Mouse (Mus musculus): ENCODE measurements at regions not wholly inside any gene's neighbourhood (a gene's known extent, or its start where the extent isn't known, plus 50 kb on each side); places are given as distances from the start of the nearest gene placed in this dataset.

GRCm38 (mm10) chr3:51135581-51135980 lies 88.7 kb upstream of the Noct start:
- no peak for DNase-seq (ENCODE audit: low spot score in 2 of 2)

GRCm38 (mm10) chr3:51137730-51138312 lies 86.4 kb upstream of the Noct start:
- DNase-seq (ENCODE audit: low spot score in 2 of 2) = no peak

- no peak for DNase-seq (ENCODE audit: low spot score in 2 of 2)
Observed at GRCm38 (mm10) chr3:51145985-51146384, 78.3 kb upstream of the Noct start.

DNA sequence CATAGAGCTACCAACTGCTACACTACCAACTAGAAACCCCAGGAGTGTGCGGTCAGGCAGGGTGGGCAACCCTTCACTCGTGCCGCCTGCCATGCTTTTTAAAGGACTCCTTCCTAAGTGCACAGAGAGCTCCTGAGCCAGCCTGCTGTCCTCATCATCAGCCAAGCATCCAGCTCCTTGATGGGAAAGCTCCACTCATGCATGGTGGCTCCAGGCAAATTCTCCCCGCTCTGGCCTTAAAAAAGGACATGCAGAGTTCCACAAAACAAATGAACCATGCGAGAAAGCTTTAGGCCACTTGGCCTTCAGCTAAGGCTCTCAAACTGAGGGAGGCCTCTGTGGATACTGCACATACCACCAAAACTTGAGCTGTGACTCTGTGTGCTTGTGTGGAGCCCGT lies 74.2 kb upstream of the Noct start:
- no peak for DNase-seq (ENCODE audit: low spot score in 2 of 2)

DNA sequence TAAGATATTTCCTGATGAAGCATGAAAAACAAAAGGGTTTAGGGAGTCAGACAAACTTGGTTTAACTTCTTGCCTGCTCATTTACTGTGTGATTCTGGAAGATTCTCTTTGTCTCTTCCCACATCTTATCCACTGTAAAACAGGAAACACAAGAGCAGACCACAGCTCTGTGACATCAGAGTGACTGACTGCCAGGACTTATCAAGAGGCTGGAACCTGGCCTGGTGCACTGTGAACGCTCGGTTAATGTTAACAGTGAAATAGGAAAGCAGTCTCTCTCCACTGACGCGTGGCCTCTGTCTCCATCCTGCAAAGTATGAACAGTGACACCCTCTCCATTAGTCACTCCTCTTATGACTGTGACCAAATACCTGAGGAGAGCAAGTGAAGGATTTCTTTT lies 73.1 kb upstream of the Noct start:
- DNase-seq (ENCODE audit: low spot score in 2 of 2) = no peak

DNA sequence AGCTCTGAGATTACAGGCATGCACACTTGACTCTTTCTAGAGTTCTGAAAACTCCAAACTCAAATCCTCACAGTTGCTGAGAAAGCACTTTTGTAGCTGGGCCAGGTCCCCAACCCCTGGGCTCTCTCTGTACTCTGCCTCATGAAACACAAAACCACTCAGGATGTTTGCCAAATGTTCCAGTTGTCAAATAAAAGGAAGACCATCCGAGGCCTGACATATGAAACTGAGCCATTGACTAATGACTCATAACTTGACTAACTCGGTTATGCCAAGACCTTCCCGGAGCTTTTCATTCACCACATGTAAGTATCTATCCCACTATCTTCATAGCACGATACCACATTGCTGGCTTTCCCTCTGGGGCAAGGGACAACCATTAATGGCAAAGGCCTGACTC lies 68.6 kb upstream of the Noct start:
- no peak for DNase-seq (ENCODE audit: low spot score in 2 of 2)

- DNase-seq (ENCODE audit: low spot score in 2 of 2) = peak; percentile 75 to 84
Observed at GRCm38 (mm10) chr3:51156386-51157290, 67.6 kb upstream of the Noct start.

DNA sequence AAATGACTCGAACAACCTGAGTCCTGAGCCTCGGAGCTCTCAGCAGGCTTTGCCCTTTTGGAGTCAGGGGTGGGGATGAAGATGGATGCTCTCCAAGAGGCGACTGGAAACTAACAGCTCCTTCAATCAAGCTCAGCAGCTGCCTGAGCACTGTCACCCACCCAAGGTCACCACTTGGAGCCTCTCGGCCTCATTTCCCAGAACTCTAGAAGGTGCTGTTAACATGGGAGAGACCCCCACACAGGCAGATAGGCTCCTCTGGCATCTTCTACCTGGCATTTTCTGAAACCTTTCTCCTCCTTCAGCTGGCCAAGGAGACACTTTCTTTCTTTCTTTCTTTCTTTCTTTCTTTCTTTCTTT lies 67.0 kb upstream of the Noct start:
- DNase-seq (ENCODE audit: low spot score in 2 of 2) = no peak

DNA sequence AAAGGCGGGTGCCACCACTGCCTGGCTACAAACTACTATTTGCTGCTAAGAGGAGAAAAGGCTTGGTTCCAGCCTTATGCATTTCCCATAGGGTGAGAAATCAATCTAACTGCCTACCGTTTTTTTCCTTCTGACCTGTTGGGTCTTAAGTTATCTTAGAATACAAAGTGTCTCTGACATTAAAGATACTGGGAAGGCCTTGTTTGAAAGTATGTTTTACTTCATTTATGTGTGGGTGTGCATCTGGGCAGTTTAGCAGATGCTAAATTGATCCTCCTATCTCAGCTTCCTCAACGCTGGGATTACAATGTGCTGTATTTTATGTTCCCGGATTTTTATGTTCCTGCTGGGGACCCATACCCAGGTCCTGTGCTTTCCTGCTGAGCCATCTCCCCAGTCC lies 65.8 kb upstream of the Noct start:
- DNase-seq (ENCODE audit: low spot score in 2 of 2) = no peak

DNA sequence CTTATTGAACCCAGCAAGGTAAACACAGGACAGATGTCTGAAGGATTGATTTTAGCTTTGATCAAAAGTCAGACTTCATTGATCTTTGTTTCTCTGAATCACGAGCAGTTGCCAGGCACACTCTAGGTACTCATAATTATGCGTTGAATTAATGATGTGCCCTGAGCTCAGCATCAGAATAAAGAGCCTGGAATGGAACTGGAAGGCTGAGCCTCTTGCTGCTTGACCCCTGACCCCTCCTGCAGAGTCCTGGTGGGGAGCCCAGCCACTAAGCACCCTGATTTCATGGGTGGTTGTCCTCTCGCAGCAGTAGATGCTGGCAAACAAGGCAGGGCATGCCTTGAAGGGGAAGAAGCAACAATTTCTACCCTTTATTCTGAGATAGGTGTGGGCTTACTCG lies 64.9 kb upstream of the Noct start:
- DNase-seq (ENCODE audit: low spot score in 2 of 2) = no peak

GRCm38 (mm10) chr3:51159881-51160280 lies 64.4 kb upstream of the Noct start:
- DNase-seq (ENCODE audit: low spot score in 2 of 2) = no peak

DNA sequence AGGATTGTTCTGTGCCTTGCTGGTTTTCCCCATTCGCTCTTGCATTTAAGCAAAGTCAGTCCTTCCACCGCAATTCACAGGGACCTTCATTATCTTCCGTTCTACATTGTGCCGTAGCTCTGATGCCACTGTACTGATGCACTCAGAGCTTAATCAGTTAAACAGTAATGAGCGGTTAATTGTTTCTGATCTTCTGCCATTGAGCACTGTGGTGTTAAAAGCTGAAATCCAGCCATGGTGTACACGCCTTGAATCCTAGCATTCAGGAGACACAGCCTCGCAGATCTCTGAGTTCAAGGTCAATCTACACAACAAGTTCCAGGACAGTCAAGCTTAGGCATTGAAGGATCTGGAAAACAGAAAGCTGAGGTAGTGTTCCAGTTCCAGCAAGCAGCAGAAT lies 63.6 kb upstream of the Noct start:
- DNase-seq (ENCODE audit: low spot score in 2 of 2) = no peak

DNA sequence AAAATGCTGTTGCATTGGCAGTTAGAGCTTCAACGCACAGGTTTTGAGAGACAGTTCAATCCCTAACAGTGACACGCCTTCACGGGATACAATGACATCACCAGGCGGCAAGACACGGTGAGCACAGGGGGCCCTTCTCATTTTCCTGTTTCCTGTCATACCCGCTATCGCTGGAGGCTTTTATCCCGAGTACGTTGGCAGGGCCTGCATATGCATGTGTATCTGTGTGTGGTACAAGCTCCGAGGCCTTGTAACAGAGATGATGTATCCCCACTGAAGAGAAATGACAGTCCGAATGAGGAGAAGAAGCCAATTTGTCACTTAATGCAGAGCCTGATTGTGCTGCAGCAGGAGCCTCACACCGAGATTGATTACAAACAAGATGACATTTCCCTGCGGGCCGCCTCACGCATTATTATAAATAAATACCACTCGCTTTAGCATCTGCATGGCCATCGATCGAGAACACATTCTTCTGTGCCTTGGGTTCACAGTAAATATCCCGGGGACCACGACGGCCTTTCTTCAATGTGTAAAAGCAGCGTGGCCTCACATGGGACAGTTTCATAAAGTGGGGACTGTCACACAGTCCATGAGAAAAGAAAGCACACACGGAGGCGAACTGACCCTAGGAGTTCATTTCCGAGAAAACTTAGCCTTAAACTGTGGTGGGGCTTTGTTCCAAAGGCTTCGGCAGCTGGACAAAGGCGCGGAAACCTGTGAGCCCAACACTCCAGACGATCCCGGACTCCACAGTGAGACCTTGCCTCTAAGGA lies 54.9 kb upstream of the Noct start:
- DNase-seq (ENCODE audit: low spot score in 2 of 2) = no peak

DNA sequence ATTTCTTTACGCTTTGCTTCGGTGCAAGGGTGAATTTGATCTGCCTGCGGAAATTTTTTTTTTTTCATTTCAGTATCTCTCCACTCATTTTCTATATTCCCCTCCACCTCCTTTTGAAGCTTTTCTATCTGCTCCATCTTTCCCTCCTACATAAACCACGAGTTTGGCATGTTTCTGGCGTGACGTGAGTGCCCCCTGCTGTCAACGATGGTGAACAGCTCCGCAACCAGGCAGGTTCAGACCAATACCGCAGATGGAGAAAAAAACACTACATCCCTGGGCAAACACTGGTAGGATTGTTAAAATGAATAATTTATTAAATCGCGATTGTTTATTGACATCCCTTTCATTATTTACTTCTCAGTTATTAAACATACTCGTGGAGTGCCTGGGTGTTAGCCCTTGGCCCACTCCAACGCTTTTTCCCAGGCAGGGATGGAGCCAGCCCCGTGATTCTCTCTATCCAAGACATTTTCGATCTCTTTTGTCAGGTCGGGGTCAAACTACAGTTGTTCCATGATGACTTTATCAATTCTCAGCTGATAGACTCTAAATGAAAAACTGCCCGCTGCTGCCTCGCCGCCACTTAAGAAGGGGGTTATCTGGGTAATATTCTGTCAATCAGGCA lies 53.9 kb upstream of the Noct start:
- DNase-seq (ENCODE audit: low spot score in 2 of 2) = peak; percentile 92 to 93
